Mouse (Mus musculus) bone marrow macrophage, adult 2 months (primary cell): Measurements from ENCODE around the gene Psmb1.
"Not testable (repeated sequence)": the region's sequence is repeated elsewhere in the genome, so short reads cannot be mapped to it uniquely, and the experiment has no call there.

Experiments
- CTCF ChIP-seq: IDR thresholded peaks from 2 replicates; pipeline ENCODE4 v1.5.1; 2012; ENCODE audit warnings: low read depth, mild to moderate bottlenecking, low read length, moderate library complexity
- POLR2A ChIP-seq: IDR thresholded peaks from 2 replicates; pipeline ENCODE4 v1.6.1; 2012; ENCODE audit warnings: mild to moderate bottlenecking, low read depth, low read length, borderline replicate concordance

DNA sequence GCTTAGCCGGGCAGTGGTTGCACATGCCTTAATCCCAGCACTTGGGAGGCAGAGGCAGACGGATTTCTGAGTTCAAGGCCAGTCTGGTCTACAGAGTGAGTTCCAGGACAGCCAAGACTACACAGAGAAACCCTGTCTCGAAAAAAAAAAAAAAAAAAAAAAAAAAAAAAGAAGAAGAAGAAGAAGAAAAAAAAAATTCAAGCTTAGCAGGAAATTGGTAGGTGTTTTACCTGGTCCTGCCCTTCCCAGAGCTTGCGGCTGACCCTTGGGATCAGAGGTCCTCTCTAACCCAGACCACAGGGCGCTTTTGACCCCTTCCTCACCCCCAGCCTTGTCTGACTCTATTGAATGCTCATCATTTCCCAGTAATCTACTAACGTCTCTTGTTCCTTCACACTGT, 50.4 kb downstream of the Psmb1 start:
- TF ChIP-seq CTCF, POLR2A: not testable (repeated sequence)
